Mouse (Mus musculus) left cerebral cortex, postnatal 36 days (tissue): Measurements from ENCODE around the gene 4930402H24Rik. TPM values are rescaled to one million over a fixed set of nuclear protein-coding genes. Genes with fewer than 3 reads are reported as not detected.
A peak's percentile ranks its signal among the peaks of the same experiment; 100 is the strongest.

Experiments used
- DNase-seq, 2 experiments: peaks; one replicate each; pipeline ENCODE4 v3.0.0; 2021 to 2022; ENCODE audit warnings: low spot score in 2 of 2, mixed read lengths in 1 of 2
- intact Hi-C: fragments of 180-260 bp; cut with DNase I; formaldehyde crosslinking; loops from one replicate; pipeline ENCODE4 v1.15.1; 2025
- total RNA-seq, 2 experiments: library from RNA; stranded (reverse); gene quantifications; 2 replicates each; pipeline ENCODE4 v1.2.3; 2021

4930402H24Rik gene
- total RNA-seq, 2 experiments from 2014 or later = 66.0 to 77.8 TPM

DNA sequence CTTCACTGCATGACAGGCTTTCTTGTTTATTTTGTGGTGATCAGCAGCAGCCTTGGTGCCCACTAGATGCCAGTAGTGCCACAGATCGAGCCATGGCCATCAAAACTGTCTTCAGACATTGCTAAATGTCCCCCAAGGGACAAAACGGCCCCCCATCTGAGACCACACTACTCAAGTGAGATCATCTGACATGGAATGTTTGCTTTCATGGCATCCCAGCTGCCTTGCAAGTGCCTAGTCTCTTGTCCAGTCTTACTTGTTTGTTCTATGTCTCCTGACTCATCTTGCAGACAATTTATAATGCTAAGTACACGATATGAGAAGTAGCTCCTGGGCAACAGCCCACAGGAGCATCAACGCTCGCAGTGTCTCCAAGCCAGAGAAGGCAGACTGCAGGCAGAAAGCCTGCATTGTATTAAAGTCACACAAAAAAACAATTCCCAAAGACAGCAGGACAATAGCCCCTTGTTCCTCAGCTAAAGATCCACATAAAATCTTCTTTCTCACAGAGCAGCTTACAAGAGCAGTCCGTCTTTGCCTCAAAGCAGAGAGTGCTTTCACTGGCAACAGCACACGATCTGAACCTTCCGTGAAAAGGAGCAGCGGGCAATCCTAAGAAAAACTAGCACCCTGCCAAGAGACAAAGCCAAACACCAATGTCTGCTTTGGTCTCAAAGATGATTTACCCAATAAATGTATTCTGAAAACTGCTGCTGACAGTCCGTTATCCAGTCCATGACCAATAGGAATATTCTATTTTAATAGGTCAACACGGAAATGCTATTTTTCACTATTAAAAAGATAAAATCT, 87.2 kb downstream of the 4930402H24Rik start:
- intact Hi-C loops = loop anchor here (5.0 kb wide), 1 partner anchor 133 kb away; no protein-coding TSS in a partner anchor
- peak; percentile 23 to 34 for DNase-seq

DNA sequence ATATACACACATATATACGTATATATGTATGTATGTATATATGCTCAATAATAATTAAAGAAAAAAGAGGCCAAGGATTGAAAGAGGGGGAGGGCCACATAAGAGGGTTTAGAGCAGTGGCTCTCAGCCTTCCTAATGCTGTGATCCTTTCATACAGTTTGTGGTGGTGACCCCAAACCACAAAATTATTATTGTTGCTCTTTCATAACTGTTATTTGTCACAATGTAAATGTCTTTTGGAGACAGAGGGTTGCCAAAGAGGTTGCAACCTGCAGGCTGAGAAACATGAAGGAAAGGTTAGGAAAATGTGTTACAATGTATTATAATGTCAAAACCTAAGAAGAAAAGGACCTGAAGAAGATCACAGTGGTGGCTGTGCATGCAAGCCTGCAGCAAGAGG, 88.3 kb downstream of the 4930402H24Rik start:
- DNase-seq = no peak
- intact Hi-C loops = loop anchor here (5.0 kb wide), 1 partner anchor 134 kb away; no protein-coding TSS in a partner anchor

DNA sequence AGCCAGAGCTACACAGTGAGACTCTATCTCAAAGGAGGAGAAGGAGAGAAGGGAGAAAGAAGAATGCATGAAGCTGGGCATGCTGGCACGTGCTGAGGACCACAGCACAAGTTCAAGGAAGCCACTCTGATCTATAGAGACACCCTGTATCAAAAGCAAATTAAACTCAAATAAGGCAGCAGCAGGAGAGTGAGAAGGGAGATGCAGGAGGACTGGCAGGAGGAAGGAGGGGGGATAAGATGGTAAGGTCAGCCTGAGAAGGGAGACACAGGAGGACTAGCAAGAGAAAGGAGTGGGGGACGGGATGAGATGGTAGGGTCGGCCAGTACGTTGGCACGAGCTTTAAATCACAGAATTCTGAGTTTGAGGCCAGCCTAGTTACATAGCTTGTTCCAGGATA, 90.0 kb downstream of the 4930402H24Rik start:
- intact Hi-C loops = loop anchor here (5.0 kb wide), 1 partner anchor 136 kb away; no protein-coding TSS in a partner anchor
- DNase-seq = no peak

DNA sequence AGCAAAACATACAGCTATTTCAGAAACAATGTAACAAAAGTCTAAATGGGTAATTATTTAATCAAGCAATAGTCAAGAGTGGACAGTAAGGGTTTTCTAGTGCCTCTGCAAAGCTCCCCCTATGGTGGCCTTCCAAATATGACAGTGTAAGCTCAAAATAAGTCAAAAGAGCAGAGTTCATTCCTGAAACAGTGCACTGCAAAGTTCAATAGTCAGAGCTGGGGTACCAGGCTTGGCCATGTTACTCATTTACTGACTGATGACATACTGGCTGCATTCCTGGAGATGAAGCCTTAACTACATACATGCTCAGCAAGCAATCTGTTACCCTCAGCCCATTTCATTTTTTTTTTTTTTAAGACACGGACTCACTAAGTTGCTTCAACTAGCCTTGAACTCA, 91.7 kb downstream of the 4930402H24Rik start:
- intact Hi-C loops = no loop called here
- no peak for DNase-seq

DNA sequence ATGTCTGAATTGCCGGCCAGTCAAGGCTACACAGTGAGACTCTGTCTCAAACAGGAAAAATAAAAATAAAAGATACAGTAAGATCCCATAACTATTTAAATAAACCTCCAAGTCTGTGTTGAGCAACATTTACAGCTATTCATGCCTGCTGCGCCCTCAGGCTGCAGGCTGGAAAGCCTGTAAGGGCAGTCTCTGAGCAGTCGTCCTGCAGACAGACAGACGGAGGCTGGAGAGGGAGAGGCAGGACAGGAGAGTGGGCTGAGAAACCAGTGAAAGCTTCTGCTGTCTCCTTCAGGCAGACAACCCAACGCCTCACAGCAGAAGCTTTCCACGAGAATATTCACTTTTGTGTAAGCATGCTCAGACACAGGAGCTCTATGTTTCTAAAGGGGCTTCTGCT, 92.5 kb downstream of the 4930402H24Rik start:
- no peak for DNase-seq
- intact Hi-C loops = no loop called here

DNA sequence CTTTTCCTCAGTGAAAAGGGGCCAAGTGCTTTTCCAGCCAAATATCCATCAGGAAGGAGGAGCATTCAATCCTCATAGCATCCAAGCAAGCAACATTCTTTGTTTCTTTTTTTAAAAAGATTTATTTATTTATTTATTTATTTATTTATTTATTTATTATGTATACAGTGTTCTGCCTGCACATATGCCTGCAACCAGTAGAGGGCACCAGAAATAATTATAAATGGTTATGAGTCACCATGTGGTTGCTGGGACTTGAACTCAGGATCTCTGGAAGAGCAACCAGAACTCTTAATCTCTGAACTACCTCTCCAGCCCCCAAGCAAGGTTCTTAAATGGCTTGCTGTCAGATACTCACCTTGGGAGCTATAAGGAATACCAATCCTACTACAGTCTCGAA, 93.7 kb downstream of the 4930402H24Rik start:
- no peak for DNase-seq
- intact Hi-C loops = no loop called here

DNA sequence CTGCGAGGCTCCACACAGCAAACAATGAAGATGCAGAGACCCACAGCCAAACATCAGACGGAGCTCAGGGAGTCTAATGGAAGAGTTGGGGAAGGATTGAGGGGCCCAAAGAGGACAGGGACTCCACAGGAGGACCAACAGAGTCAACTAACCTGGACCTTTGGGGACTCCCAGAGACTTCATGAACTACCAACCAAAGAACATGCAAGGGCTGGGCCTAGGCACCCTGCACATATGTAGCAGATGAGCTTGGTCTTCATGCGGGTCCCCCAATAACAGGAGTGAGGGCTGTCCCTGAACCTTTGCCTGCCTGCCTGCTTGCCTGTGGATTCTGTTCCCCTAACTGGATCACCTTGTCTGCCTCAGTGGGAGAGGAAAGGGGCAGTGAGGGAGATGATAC, 101.1 kb downstream of the 4930402H24Rik start:
- intact Hi-C loops = no loop called here
- DNase-seq = no peak

DNA sequence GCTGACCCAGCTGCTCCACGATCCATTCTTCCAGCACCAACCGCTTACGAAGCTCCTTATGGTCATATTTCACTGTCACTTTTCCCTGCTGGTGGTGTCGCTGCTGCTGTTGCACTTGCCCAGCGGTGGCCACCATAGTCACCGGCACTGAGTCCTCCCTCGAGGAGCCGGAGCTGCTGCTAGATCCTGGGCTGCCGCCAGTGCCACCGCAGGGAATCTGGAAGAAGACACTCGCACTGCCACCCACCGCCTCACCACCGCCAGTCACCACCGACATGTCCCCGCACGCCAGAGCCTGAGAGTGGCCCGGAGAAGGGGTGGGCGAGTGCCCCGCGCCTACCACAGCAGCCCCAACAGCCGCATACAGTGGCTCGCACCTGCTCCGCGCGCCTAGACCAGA, 102.5 kb downstream of the 4930402H24Rik start:
- peak; percentile 23 to 47 for DNase-seq
- intact Hi-C loops = no loop called here

DNA sequence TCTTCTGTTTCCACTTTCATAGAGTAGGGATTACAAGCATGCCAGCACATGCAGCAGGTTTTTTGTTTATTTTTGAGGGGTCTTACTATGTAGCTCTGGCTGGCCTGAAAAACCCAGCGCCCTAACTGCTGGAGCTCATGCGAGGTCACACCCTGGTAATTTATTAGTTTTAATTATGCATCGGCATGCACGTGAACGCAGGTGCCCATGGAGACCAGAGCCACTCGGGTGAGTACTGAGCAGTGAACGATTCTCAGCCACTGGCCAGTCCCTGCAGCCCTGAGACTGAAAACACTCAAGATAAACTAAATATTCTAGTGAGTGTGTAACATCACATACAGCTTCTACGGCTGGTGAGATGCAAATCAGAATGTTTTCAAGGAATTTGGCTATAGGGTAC, 110.5 kb downstream of the 4930402H24Rik start:
- intact Hi-C loops = no loop called here
- no peak for DNase-seq

DNA sequence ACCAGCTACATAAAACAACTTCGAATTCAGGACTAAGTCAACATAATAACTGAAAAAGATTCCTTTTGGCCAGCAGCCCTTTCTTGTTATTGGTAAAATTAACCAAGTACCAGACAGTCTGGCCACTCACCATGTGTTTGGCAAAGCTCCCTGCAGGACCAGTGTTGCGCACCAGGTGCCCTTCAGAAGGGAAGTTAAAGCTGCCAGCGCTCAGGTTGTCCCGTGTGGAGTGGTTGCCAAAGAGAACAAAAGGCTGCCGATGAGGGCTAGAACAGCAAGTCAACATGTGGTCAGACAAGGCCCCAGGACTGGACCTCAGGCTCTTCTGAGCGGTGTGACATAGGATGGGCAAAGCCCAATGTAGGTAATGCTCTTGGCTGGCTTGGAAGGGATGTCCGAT, 114.5 kb downstream of the 4930402H24Rik start:
- DNase-seq = no peak
- intact Hi-C loops = no loop called here

DNA sequence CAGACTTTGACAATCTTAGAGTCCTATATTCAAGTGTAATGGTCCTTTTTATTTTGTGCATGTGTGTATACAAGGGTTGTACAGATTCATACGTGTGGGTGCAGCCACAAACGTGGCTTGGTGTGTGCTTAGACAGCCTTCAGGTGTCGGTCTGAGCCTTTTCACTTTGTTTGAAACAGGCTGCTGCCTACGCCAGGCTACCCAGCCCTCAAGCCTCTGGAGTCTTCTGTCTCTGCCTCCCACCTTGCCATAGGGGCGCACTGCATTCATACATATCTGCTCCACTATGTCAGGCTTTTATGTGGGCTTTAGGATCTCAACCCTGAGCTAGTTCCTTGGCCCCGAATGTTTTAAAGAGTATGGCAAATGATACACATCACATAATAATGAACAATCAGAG, 116.6 kb downstream of the 4930402H24Rik start:
- intact Hi-C loops = no loop called here
- peak in 1 of 2 experiments; percentile 21 for DNase-seq

DNA sequence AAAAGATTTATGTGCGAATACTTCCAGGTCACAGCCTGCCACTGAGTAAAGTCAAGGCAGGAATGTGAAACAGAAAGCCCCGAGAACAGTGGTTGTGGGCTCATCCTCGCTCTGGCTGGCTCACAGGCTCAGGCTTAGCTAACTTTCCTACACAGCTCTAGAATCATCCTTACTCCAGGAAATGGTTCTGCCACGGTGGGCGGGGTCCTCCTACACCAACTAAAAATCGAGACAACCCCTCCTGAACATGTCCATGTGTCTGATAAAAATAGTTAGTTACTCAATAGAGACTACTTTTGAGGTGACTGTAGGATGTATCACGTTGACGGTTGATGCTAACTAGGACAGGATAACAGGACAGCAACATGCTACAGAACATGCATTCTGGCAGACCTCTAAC, 117.2 kb downstream of the 4930402H24Rik start:
- intact Hi-C loops = no loop called here
- DNase-seq = peak; percentile 51 to 52

DNA sequence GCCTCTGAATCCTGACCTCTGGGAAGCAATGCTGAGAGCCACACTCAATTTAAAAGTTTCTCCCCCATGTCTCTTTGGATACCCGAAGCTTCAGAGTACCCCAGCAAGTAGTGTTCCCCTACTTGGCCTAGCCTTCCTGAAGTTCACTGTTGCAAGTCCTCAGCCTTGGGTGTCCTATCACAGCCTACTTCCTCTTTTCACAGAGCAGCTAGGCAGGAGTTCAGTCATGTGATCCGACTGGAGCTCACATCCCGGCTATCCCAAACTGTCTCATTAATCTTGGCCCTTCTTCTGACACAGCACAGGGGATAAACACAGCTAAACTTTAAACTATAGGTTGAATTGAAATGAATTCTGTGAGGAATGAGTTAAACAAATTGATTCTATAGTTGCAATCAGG, 121.3 kb downstream of the 4930402H24Rik start:
- intact Hi-C loops = no loop called here
- DNase-seq = no peak

DNA sequence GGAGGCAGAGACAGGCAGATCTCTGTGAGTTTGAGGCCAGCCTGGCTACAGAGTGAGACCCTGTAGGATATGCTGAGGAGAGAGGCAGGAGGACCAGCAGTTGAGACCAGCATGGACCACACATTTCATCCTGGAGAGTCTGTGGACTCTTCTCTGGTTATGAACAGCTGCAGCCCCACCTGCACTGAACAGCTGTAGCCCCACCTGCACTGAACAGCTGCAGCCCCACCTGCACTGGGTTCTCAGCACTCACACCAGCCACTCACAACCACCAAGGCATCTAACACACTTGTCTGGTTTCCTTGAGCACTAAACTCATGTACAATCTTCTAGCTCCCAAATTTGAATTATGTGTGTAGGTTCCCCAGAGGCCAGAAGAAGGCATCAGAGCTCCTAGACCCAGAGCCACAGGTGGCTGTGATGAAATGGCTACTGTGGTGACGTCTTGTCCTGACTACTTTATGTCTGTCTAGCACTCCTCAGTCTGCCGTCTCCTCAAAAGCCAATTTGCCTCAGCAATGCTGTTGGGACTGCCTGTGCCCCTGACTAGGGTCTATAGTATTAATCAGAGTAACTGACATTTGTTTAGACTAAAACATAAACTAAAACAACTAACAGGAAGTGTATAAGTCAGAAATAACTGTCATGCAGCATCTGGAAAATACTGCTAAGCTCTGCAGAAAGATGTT, 125.4 kb downstream of the 4930402H24Rik start:
- no peak for DNase-seq
- intact Hi-C loops = no loop called here

DNA sequence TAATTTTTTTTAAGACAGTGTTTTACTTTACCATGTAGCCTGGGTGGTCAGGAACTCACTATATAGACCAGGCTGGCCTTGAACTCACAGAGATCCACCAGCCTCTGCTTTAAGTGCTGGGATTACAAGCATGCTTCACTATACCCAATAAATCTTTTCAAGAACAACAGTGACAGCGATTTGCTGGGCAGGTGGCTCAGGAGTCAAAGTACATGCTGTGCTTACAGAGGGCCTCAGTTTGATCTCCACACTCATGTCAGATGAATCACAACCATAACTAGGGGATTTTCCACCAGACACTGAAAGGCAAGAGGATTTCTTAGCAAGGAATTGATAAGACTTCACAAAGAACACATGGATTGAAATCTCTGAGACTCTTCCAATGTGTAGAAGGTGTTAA, 126.3 kb downstream of the 4930402H24Rik start:
- no peak for DNase-seq
- intact Hi-C loops = no loop called here

DNA sequence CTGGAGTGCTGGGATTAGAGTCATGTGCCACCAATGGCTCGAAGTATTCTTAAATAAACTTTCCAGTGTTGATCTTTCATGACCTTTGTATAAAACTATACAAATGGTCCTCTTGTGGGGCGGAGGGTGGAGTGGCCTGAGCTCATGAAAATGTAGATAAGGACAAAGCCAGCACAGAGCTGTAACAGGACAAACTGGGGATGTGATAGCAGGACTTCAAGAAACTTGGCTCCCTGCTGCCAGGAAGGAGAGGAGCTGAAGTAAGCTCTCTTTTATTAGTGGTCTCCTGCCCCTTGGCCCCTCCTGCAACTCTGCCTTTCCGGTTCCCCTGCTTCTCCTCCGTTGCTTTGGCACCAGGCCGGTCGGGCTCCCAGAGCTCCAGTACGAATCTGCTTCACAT, 129.6 kb downstream of the 4930402H24Rik start:
- intact Hi-C loops = no loop called here
- no peak for DNase-seq

DNA sequence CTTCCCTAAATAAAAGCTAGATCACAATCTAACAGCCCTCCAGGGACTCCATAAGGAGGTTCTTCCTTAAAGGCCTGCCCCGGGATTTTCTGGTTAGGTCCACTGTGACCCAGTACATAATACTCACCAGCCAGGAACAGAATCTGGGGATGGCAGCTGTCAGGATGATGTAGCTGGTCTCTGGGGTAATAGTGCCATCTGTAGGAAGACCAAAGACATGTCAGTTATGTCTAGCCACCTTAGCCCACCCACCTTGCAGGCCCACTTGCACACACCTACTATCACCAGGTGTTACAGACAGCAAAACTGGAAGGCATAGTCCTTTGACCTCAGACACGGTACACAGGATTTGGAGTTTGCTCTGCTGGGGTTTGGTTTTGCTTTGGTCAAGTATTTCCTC, 138.7 kb downstream of the 4930402H24Rik start:
- DNase-seq = no peak
- intact Hi-C loops = no loop called here

DNA sequence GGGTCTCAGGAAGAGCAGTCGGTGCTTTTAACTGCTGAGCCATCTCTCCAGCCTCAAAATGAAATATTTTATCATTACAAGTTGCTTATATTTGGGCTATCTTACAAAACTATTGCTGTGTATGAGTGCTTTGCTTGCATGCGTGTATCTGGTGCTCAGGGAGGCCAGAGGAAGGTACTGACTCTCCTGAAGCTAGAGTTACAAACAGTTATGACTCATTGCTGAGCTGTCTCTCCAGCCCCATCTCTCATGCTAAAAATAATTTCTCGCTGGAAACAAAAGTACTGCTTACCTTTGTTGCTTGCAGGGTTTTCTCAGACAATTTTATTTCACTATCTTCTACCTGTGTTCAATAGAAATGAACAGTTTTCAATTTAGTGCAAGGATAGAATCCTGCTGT, 140.8 kb downstream of the 4930402H24Rik start:
- intact Hi-C loops = no loop called here
- no peak for DNase-seq

DNA sequence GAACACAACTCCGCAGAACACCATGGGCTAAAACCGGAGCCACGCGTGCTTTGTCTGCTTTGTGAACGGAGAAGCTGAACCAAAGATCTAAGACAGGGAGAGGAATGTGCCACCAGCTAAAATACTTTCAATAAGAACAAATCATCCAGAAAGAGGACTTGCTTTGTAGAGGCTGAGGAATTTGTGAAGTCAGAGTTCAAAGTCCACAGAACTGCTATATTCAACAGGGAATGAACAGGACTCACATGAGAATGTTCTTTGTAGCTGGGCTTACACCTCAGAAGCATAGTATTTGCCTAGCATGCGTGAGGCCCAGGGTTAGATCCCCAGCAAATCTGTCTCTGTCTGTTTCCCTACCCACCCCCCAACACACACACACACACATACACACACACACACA, 145.3 kb downstream of the 4930402H24Rik start:
- DNase-seq = no peak
- intact Hi-C loops = no loop called here

DNA sequence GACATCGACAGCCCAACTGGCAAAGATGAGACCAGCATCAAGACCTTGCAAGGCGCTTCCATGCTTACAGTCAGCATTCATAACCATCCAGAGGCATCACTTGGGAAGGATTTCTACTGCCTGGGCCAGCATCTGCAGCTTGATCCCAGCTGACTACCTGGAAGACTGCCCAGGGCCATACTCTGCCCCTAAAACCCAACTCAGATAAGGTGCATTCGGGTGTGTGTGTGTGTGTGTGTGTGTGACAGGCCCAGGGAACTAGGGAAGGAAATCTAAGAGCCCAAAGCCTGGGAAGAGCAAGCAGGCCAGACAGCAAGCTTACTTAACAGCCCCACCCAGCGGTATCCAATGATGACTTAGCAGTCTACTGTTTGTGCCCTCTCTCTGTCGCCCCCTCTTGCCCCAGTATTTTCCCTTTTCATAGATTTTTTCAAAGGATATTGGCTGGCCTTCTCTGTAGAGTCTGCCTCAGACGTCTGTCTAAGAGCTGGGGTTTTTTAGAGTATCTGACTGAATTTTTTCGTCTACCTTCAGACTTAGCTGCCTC, 151.1 kb downstream of the 4930402H24Rik start:
- intact Hi-C loops = no loop called here
- no peak for DNase-seq

DNA sequence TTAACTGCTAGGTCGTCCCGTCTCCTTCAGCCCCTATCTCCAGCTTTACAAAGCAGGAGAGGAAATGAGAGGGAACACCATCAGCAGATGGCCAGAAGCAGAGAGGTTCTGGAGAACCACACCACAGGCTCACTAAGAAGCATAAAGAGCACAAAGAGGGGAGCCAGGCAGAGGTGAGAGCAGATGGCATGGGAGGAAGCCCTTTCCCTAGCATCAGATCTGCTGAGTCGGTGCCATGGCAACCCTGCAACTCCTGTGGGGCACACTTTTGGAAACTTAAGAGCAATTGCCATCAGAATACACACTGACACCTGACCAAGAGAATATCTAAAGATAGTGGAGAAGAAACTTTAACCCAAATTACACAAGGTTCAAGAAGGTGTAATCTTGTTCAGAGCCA, 151.6 kb downstream of the 4930402H24Rik start:
- intact Hi-C loops = no loop called here
- DNase-seq = no peak
